Mouse (Mus musculus) CD4-positive, CD25-positive, alpha-beta regulatory T cell, adult 2 months (primary cell): Measurements from ENCODE around the gene Haus4.

ENCODE experiments used
- DNase-seq: peaks from one replicate; pipeline ENCODE4 v3.0.0-alpha.2; 2012; ENCODE audit warnings: low read depth, low spot score

Gene Haus4

DNA sequence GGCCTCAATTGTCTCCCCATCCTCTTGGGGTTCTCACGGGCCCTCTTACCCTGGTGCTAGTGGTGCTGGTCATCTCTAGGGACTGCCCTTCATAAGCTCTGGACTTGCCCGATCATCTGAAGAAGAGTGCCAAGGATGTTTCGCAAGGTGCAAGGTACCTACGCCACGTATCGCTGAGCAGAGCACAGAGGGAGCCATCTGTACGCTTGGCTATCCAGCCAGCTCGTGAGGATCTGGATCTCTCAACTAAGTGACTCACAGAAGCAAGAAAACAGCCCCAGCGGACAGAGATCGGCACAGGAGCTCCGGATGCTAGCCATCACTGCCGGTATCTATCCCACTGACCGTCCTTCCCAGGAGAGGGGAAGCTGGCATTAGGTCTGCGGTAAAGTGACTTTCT, 57.7 kb downstream of the Haus4 start:
- no peak for DNase-seq

DNA sequence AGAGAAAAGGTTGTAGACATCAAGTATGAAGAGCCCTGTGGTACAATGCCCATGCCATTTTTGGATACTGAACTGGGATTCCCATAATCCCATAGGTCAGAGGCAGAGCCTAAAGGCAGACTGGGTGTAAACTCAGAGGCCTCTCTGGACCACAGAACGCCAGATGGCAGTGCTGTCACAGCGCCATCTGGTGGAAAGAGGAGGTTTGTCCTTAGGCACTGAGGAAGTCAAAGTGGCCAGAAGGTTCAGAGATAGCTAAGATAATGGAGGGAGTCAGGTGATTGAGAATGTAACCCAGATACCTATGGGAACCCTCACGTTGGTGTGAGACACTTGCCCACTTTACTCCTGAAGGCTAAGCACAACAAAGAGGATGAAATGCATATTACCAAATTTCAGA, 60.2 kb downstream of the Haus4 start:
- DNase-seq: peak; percentile 90

DNA sequence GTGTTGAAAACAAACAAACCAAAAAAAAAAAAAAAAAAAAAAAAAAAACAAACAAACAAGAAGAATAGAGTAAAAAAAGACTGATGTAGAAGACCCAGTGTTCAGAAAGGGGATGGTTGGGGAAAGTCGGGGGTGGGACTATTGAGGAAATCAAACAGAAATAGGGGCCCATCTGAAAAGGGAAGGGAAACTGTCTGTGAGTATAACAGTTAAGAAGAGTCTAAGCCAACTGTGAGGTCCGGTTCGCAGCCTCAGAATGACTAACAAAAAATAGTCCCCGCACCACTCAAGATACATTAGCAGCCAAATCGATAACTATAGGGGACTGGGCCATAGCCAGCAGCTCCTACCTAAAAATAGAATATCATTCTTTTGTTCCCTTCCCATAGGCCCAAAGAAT, 61.2 kb downstream of the Haus4 start:
- DNase-seq: no peak

DNA sequence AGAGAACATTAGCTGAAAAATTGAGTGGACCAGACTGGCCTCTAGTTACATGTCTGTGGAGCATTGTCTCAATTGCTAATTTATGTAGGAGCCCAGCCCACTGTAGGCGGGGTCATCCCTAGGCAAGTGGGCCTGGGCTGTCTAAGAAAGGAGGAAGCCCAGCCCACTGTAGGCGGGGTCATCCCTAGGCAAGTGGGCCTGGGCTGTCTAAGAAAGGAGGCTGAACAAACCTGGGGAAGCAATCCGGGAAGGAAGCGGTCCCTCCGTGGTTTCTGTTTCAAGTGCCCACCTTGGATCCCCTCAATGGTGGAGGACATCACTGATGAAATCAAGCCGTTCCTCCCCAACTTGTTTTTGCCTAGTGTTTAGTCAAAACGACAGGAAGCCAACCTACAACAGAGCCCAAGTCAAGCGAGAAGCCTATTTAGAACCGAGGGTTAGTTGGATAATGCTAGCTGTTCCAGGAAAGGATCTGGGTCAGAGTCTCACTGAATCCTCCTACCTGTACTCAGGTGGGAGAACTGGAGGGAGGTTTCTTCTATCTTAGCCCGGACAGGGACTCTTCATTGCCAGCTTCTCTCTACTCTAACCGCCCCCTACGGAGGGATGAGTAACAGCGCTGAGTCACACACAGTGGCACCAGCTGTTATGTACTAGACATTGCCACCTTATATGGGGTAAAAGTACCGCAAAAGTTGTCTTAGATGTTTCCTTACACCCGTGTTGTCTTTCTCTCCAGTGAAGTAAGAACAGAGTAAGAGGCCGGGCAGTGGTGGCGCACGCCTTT, 61.9 kb downstream of the Haus4 start:
- DNase-seq: peak; percentile 79
